Mouse (Mus musculus) kidney, postnatal 4 days (tissue): ENCODE results near the gene Katnb1.
A peak's percentile ranks its signal among the peaks of the same experiment; 100 is the strongest.

ENCODE experiments used
- DNase-seq, 2 experiments: peaks; one replicate each; pipeline ENCODE4 v3.0.0; 2021; ENCODE audit warnings: mixed read lengths in 2 of 2

The Katnb1 gene

DNA sequence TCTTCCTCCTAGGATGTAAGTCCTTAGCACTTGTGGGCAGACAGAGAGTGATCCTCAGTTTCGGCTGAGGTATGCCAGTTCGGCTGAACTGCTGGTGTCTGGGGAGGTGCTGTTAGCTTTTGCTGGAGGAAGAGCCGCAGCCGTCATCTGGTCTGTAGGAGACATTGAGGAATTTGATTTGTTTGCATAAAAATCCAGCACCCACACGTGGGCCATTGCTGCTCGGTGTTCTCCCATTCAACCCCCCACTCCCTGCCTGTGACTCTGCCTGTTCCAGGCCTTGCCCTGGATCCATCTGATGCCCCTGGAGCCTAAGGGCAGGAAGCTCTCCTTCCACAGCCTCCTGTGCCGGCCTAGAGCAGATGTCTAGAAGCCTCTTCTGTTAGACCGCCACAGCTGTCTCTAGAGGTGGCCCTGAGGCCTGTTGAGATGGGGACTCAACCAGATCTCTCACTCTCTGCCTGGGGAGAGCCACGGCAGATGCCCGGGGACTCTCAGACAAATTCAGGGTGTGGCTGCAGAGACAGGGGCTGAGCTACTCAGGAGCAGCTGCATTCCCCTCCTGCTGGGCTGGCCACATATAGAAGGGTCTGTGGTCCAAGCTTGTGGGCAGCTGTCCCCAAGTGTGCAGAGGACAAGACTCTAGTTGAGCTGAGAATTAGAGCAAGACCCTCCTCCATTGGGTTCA, 3.9 kb downstream of the Katnb1 start:
- no peak for DNase-seq

DNA sequence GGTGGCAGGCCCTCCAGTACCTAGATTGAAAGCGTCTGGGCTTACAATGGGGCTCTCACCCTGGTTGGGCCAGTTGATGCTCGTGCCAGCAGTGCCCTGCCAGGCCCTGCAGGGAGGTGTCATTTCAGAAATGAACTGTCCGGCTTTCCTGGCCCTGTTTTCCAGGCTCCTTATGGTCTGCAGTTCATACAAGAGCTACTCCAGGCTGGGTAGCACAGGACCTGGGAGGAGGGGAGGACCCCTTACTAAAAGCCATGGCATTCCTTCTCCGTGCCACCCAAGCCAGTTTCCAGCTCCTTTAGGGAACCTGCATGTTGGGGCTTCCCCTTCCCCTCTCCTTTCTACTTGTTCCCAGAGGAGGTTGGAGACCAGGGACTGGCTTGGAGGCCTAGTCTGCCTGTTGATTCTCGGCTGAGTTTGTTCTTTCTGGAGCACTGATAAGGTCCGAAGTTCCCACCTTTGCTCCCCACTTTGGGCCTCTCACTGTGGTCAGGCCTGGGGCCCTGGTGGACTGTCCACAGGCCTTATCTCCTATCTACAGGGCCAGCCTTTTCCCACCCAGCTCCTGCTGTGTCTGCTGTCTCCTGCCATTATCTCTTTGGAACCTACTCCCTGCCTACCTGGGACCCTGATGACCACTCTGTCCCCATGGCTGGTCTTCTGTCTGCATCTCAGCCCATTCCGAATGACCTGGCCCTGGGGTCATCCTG, 4.6 kb downstream of the Katnb1 start:
- no peak for DNase-seq

DNA sequence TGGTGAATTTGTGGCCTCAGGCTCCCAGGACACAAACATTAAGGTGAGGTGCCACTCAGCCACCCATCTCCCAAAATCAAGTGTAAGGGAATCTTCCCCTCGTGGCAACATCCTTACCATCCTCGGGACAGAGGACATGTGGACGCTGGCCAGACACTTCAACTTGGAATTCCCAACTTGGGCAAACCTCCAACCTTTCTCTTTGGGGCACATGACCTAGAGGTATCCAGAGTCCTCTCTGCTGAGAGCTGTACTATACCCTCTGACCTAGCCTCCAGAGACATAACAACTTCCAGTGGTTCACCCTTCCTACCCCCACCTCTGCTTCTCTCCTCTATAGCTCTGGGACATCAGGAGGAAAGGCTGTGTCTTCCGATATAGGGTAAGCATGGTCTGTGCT, 12.6 kb downstream of the Katnb1 start:
- no peak for DNase-seq

DNA sequence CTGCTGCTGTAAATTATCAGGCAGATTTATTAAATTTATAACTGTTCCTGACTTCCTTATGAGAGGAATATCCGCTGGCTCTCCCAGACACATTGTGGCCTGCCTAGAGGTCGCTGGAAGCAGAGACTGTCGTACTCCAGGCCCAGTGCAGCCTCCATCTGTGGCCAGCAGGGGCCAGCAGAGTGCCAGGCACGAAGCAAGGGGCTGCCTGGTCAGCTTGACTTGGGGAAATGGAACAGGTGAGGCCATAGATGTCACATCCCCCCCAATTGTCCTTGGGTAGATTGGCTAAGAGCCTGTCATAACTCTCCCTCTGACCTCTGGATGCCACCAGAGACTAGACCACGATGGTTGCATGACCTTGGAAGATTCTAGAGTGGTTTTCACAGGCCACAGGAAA, 18.0 kb downstream of the Katnb1 start:
- DNase-seq, result peak; percentile 88 to 90

DNA sequence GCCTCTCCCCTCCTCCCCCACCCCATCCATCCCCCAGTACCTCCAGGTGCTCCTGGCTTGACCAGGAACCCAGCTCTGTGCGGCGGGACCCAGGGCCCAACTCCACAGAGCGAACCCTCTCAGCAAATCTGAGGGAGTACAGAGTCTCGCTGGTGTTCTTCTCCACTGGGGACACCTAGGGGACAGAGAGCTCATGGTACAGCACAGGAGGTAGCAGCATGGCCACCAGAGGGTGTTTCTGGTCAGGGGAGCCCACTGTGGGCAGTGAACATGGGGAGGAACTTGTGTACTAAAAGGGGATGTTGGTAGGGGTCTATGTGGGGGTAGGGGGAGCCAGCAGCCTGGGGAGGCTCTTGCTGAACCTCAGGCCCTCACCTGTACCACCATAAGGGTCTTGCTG, 21.0 kb downstream of the Katnb1 start:
- DNase-seq, result peak; percentile 33 to 34

GRCm38 (mm10) chr8:95107306-95107705, 26.3 kb downstream of the Katnb1 start:
- no peak for DNase-seq

- DNase-seq, result no peak
Observed at GRCm38 (mm10) chr8:95112594-95112993, 31.6 kb downstream of the Katnb1 start.

GRCm38 (mm10) chr8:95113108-95113507, 32.1 kb downstream of the Katnb1 start:
- no peak for DNase-seq

DNA sequence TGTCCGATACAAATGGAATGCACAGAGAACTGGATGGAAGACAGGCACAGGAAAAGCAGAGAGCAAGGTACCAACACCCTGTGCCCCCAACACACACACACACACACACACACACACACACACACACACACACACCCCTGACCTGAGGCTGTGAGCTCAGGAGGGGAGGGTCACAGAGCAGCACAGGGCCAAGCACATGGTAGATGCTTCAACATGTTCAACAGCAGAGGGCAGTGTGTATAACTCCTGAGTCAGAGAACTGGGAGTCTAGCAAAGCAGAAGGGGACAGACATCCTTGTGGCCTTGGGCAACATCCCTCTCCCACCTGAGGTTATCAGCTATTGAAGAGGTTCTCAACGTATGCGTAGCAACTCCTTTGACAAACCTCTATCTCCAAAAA, 32.8 kb downstream of the Katnb1 start:
- DNase-seq, result no peak

DNA sequence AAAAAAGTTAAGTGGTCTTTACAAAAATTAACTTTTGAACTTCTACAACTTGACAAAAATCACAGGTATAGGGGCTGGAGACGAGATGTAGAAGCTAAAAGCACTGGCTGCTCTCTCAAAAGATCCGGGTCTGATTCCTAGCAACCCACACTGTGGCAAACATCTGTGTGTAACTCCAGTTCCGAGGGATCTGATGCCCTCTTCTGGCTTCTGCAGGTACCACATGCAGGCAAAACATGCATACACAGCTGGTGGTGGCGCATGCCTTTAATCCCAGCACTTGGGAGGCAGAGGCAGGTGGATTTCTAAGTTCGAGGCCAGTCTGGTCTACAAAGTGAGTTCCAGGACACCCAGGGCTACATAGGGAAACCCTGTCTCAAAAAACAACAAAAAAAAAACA, 42.5 kb downstream of the Katnb1 start:
- DNase-seq, result no peak

DNA sequence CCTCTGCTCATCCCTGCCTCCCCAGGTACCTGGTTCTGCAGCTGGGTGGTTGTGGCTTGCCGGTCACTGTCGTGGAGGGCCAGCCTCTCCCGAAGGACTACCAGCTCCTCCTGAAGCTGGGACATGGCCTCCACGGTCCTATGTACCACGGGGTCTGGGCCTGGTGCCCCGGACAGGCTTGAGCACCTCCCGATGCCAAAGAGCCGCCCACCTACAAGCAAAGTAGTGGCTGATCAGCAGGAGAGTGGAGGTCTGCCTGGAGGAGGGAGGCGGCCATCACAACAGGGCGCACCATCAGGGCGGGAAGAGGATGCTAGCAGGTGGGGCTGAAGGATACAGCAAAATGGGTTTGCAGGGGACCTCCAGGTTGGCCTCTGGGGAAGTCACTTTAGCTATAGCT, 45.5 kb downstream of the Katnb1 start:
- DNase-seq, result no peak

GRCm38 (mm10) chr8:95127658-95128057, 46.7 kb downstream of the Katnb1 start:
- DNase-seq, result peak in 1 of 2 experiments; percentile 67

GRCm38 (mm10) chr8:95128750-95129260, 47.8 kb downstream of the Katnb1 start:
- DNase-seq, result no peak

GRCm38 (mm10) chr8:95130966-95131537, 50.1 kb downstream of the Katnb1 start:
- DNase-seq, result peak; percentile 50 to 70

DNA sequence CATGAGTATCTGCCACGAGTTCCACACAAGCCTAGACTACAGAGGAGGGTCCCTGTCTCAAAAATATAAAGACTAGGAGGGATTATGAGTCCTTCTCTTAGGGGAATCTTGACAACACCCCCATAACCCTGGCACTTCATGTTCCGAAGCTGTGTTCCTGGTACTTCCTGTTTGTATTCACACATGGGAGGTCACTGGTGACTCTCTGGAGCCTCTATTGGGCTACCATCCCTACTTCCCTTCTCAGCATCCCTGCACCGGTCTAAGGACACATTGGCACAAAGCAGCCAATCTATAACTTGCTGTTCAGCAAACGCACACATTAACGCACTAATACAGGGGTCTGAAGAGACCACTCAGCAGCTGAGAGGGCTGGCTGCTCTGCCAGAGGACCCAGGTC, 51.0 kb downstream of the Katnb1 start:
- no peak for DNase-seq

DNA sequence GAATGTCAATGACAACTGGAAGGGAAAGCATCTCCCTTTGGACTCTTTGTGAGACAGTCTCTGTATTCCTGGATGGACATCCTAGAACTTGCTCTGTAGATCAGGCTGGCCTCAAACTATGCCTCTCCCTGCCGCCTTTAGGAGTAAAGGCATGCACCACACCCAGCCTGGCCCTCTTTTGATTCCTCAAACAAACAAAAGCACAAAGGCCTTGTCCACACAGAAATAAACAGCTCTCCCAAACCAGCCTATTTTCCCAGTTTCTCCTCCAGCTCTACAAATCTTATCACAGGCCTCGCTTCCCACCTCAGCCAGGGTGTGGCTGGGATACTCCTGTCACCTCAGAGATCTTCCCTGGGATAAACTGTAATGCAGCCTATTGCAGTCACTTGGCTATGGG, 53.2 kb downstream of the Katnb1 start:
- DNase-seq, result no peak

DNA sequence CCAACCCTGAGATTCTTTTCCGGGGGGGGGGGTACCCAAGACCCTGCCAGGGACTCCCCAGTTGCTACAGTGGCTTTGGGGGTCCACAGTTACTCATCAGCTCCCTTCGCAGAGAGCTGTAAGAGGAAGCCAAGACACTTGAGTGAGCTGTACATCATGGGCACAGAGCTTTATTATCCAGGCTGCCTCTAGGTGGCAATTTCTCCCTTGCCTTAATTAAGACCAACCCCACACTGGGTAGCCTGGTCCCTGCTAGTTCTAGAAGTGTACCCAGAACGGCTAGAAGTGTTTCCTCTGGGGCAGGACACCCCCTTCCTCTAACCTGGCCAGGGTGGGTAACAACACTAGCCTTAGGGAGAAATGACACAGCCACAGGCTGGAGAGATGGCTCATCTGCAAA, 54.3 kb downstream of the Katnb1 start:
- DNase-seq, result no peak

GRCm38 (mm10) chr8:95136218-95136617, 55.2 kb downstream of the Katnb1 start:
- DNase-seq, result no peak

- no peak for DNase-seq
Observed at GRCm38 (mm10) chr8:95137201-95137600, 56.2 kb downstream of the Katnb1 start.

DNA sequence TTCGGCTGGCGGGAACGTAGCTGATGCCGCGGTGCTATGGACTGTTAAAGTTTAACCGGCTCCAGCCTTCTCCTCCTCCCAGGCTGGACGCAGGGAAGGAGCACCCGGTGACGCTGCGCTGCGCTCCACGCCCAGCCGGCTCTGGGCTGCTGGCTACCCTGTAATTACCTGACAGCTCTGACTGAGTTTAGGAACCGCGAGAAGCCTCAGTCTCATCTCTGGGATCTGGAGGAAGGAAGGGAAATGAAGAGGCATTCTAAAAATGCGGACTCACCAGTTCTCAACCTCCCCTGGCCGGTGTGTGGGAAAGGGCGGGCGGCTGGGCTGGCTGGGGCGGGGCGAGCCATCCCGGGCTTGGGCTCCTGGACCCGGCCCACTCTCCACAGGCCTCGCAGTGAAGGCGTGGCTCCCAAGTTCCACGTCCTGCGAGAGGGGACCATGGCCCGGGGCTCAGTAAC, 56.7 kb downstream of the Katnb1 start:
- DNase-seq, result peak; percentile 71 to 84

- peak; percentile 75 to 80 for DNase-seq
Observed at GRCm38 (mm10) chr8:95138341-95139050, 57.5 kb downstream of the Katnb1 start.

- DNase-seq, result no peak
Observed at GRCm38 (mm10) chr8:95139051-95139365, 58.0 kb downstream of the Katnb1 start.

GRCm38 (mm10) chr8:95140555-95140954, 59.6 kb downstream of the Katnb1 start:
- DNase-seq, result peak in 1 of 2 experiments; percentile 41
